Mouse (Mus musculus): Measurements from ENCODE around the gene Arhgap25.
"Not testable (repeated sequence)": the region's sequence is repeated elsewhere in the genome, so short reads cannot be mapped to it uniquely, and the experiment has no call there.

The Arhgap25 gene

GRCm38 (mm10) chr6:87536270-87536669, 3.2 kb upstream of the Arhgap25 start:
- in situ Hi-C loops (cut with MboI, MseI) = loop anchor here (25.0 kb wide), 1 partner anchor 1574 kb away; the partner anchor contains the start of gene Dusp11

GRCm38 (mm10) chr6:87535651-87536050, 2.6 kb upstream of the Arhgap25 start:
- in situ Hi-C loops (cut with MboI, MseI) = loop anchor here (25.0 kb wide), 1 partner anchor 1573 kb away; the partner anchor contains the start of gene Dusp11

- in situ Hi-C loops (cut with MboI, MseI) = loop anchor here (25.0 kb wide), 1 partner anchor 1573 kb away; the partner anchor contains the start of gene Dusp11
Observed at GRCm38 (mm10) chr6:87534855-87535575, 2.0 kb upstream of the Arhgap25 start.

- in situ Hi-C loops (cut with MboI, MseI) = loop anchor here (25.0 kb wide), 1 partner anchor 1569 kb away; the partner anchor contains the start of gene Dusp11
Observed at GRCm38 (mm10) chr6:87531456-87532015, 1.5 kb downstream of the Arhgap25 start.

- in situ Hi-C loops (cut with MboI, MseI) = loop anchor here (25.0 kb wide), 1 partner anchor 1568 kb away; the partner anchor contains the start of gene Dusp11
Observed at GRCm38 (mm10) chr6:87530386-87530785, 2.7 kb downstream of the Arhgap25 start.

GRCm38 (mm10) chr6:87527846-87528557, 5.1 kb downstream of the Arhgap25 start:
- in situ Hi-C loops (cut with MboI, MseI) = loop anchor here (25.0 kb wide), 1 partner anchor 1566 kb away; the partner anchor contains the start of gene Dusp11

GRCm38 (mm10) chr6:87527366-87527765, 5.7 kb downstream of the Arhgap25 start:
- in situ Hi-C loops (cut with MboI, MseI) = loop anchor here (25.0 kb wide), 1 partner anchor 1565 kb away; the partner anchor contains the start of gene Dusp11

GRCm38 (mm10) chr6:87525126-87525525, 7.9 kb downstream of the Arhgap25 start:
- in situ Hi-C loops (cut with MboI, MseI) = loop anchor here (25.0 kb wide), 1 partner anchor 1563 kb away; the partner anchor contains the start of gene Dusp11

GRCm38 (mm10) chr6:87524281-87524680, 8.8 kb downstream of the Arhgap25 start:
- in situ Hi-C loops (cut with MboI, MseI) = no loop called here

- in situ Hi-C loops (cut with MboI, MseI) = no loop called here
Observed at GRCm38 (mm10) chr6:87523736-87524135, 9.3 kb downstream of the Arhgap25 start.

- in situ Hi-C loops (cut with MboI, MseI) = no loop called here
Observed at GRCm38 (mm10) chr6:87523085-87523484, 10.0 kb downstream of the Arhgap25 start.

GRCm38 (mm10) chr6:87522236-87522635, 10.8 kb downstream of the Arhgap25 start:
- in situ Hi-C loops (cut with MboI, MseI) = no loop called here

GRCm38 (mm10) chr6:87521705-87522104, 11.4 kb downstream of the Arhgap25 start:
- in situ Hi-C loops (cut with MboI, MseI) = not testable (repeated sequence)

- in situ Hi-C loops (cut with MboI, MseI) = no loop called here
Observed at GRCm38 (mm10) chr6:87520572-87520971, 12.5 kb downstream of the Arhgap25 start.

- in situ Hi-C loops (cut with MboI, MseI) = no loop called here
Observed at GRCm38 (mm10) chr6:87519809-87520208, 13.2 kb downstream of the Arhgap25 start.

- in situ Hi-C loops (cut with MboI, MseI) = no loop called here
Observed at GRCm38 (mm10) chr6:87518622-87519021, 14.4 kb downstream of the Arhgap25 start.

- in situ Hi-C loops (cut with MboI, MseI) = no loop called here
Observed at GRCm38 (mm10) chr6:87517753-87518409, 15.2 kb downstream of the Arhgap25 start.

GRCm38 (mm10) chr6:87514321-87514720, 18.7 kb downstream of the Arhgap25 start:
- in situ Hi-C loops (cut with MboI, MseI) = no loop called here

GRCm38 (mm10) chr6:87513046-87513767, 19.9 kb downstream of the Arhgap25 start:
- in situ Hi-C loops (cut with MboI, MseI) = no loop called here

- in situ Hi-C loops (cut with MboI, MseI) = no loop called here
Observed at GRCm38 (mm10) chr6:87510999-87511398, 22.1 kb downstream of the Arhgap25 start.

GRCm38 (mm10) chr6:87509806-87510205, 23.3 kb downstream of the Arhgap25 start:
- in situ Hi-C loops (cut with MboI, MseI) = no loop called here

Data from T-helper 1 cell (primary cell).